Mouse (Mus musculus): ENCODE measurements around the gene Pou2af1. TPM values are rescaled to one million over a fixed set of nuclear protein-coding genes. Genes with fewer than 3 reads are reported as not detected.

Pou2af1 gene
- polyA plus RNA-seq, 1 experiment from 2014 or later = 0.10 TPM

DNA sequence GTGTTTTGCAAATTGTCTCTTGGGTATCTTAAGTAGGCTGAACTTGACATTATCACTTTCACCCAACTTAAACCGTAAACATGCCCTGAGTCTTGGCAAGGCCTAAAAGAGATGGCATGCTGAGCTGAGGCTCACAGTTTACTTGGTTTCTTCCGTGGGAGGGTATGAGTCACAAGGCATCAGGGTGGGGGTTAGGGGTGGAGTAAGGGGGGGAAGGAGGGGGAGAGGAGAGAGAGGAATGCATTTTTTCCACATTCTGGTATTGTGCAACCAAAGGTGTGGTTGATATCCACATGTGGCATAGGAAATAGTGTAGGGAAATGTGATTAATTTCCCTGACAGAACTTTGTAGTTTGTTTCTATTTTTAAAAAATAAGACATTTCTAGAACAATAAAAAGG lies 72.6 kb downstream of the Pou2af1 start:
- ATAC-seq (replicated peaks) = no peak
- H3K27me3 ChIP-seq (replicated peaks) = no peaks in the 10 kb centered on the region
- WGBS = 65% methylated on average over 2 of the region's 2 CpGs

More for the DNA sequence above, 72.6 kb downstream of the Pou2af1 start:
- Histone ChIP-seq H3K9me3 (no peaks in the 10 kb centered on the region), H3K4me1 (no peaks in the 10 kb centered on the region), H3K36me3 (replicated peaks) (no peaks in the 10 kb centered on the region), H3K4me3 (no peak overlapping the region), H3K4me2 (no peak overlapping the region), H3K27ac (no peak overlapping the region), H3K9ac (no peak overlapping the region)

Other genes with a start within 250 kb of the Pou2af1 start
- gene Sik2, start 204.6 kb upstream of the Pou2af1 start, polyA plus RNA-seq (2015; fragmentation: Nextera tagmentation; extraction: Ambion mirVana) = 17.1 and 19.8 TPM in 2 replicates
- gene Btg4, start 152.8 kb upstream of the Pou2af1 start, polyA plus RNA-seq (2015; fragmentation: Nextera tagmentation; extraction: Ambion mirVana) = not detected in 2 replicates
- 0.92 and 1.4 TPM in 2 replicates for gene Layn, start 136.6 kb upstream of the Pou2af1 start, polyA plus RNA-seq (2015; fragmentation: Nextera tagmentation; extraction: Ambion mirVana)
- gene 4833427G06Rik, start 111.6 kb upstream of the Pou2af1 start, polyA plus RNA-seq (2015; fragmentation: Nextera tagmentation; extraction: Ambion mirVana) = 0.70 and 1.2 TPM in 2 replicates
- 0.03 TPM in 1 of 2 replicates, not detected in the other for gene Gm32742, start 48.2 kb upstream of the Pou2af1 start, polyA plus RNA-seq (2015; fragmentation: Nextera tagmentation; extraction: Ambion mirVana)
- gene Colca2, start 64.9 kb downstream of the Pou2af1 start, polyA plus RNA-seq (2015; fragmentation: Nextera tagmentation; extraction: Ambion mirVana) = 0.57 and 1.1 TPM in 2 replicates
- not detected in 2 replicates for gene 1810046K07Rik, start 115.2 kb downstream of the Pou2af1 start, polyA plus RNA-seq (2015; fragmentation: Nextera tagmentation; extraction: Ambion mirVana)

Data from midbrain, embryonic 15.5 days (tissue).